Comparison of ENCODE assay signal across 21 mouse cellular contexts in genomic region chr11:93965391-93965790, GRCm38 (mm10). TPM values are rescaled to one million over a fixed set of nuclear protein-coding genes. Genes with fewer than 3 reads are reported as not detected.
DNase-seq lines count a peak whose midpoint lies in the region; ATAC-seq and TF ChIP-seq lines count a peak whose summit lies in the region.
"Had no signal": no experiment of that assay in that cellular context is flagged by ENCODE, and none has a peak within 500 bp of the region (broad histone marks: within the 10 kb centered on the region; RNA-seq: fewer than 3 reads in every experiment).

No protein-coding gene starts in this region.

- H3K9ac ChIP-seq in midbrain, embryonic 15.5 days = no peak overlapping the region
- H3K9ac ChIP-seq: embryonic facial prominence, embryonic 13.5 days; forebrain, embryonic 12.5 days; heart, embryonic 13.5 days; hindbrain, embryonic 12.5 days had no signal

- no peak for TF ChIP-seq CTCF in G1E (IDR thresholded peaks at IDR 0.05; ENCODE audit: low read depth, low read length)

- H3K4me1 ChIP-seq in G1E (ENCODE audit: insufficient read depth, low read depth, low read length) = peaks cover 34% of the 10 kb centered on the region
- peaks cover 23% of the 10 kb centered on the region for H3K4me1 ChIP-seq in midbrain, embryonic 15.5 days

- peaks cover 57% of the 10 kb centered on the region for H3K36me3 ChIP-seq in G1E (replicated peaks)
- H3K36me3 ChIP-seq in midbrain, embryonic 15.5 days (replicated peaks) = peaks cover 45% of the 10 kb centered on the region

- H3K27me3 ChIP-seq in G1E (ENCODE audit: insufficient read depth, low read length) = no peaks in the 10 kb centered on the region
- H3K27me3 ChIP-seq in midbrain, embryonic 15.5 days (replicated peaks) = no peaks in the 10 kb centered on the region
- H3K27me3 ChIP-seq: embryonic facial prominence, embryonic 13.5 days; forebrain, embryonic 12.5 days; heart, embryonic 13.5 days; hindbrain, embryonic 12.5 days; Patski had no signal

- H3K9me3 ChIP-seq in G1E (replicated peaks) = no peaks in the 10 kb centered on the region
- H3K9me3 ChIP-seq in midbrain, embryonic 15.5 days = no peaks in the 10 kb centered on the region
- H3K9me3 ChIP-seq: embryonic facial prominence, embryonic 13.5 days; forebrain, embryonic 12.5 days; heart, embryonic 13.5 days; hindbrain, embryonic 12.5 days had no signal

- no peak overlapping the region for H3K27ac ChIP-seq in midbrain, embryonic 15.5 days
- H3K27ac ChIP-seq: embryonic facial prominence, embryonic 13.5 days; forebrain, embryonic 12.5 days; gastrocnemius, adult 2 months; heart, embryonic 13.5 days; hindbrain, embryonic 12.5 days had no signal

- peak; percentile 26 to 59 for DNase-seq in left cerebral cortex, adult 9 months (ENCODE audit: low spot score in 2 of 2)
- no peak for DNase-seq in left cerebral cortex, postnatal 36 days (ENCODE audit: low spot score in 2 of 2)
- DNase-seq in G1E (ENCODE audit: low spot score) = no peak
- peak; percentile 89 for DNase-seq in brain, adult 2 months (ENCODE audit: low read depth, low spot score)
- no peak for DNase-seq in ovary, postnatal 10 days (ENCODE audit: low spot score)
- DNase-seq: adrenal gland, postnatal 14 days; cerebellum, adult 18-20 months; cerebellum, adult 9-11 months; cerebellum, postnatal 36 days; gastrocnemius, adult 2 months; gastrocnemius, postnatal 25 days; heart, postnatal 4 days had no signal

- peak overlapping the region; percentile 52; the same call in 1 of the 2 replicates for H3K4me3 ChIP-seq in G1E (ENCODE audit: low read depth, low read length)
- no peak overlapping the region for H3K4me3 ChIP-seq in midbrain, embryonic 15.5 days
- H3K4me3 ChIP-seq: embryonic facial prominence, embryonic 13.5 days; forebrain, embryonic 12.5 days; gastrocnemius, adult 2 months; heart, embryonic 13.5 days; hindbrain, embryonic 12.5 days had no signal

- WGBS in midbrain, embryonic 15.5 days = 95% methylated on average over 6 of the region's 6 CpGs

- H3K4me2 ChIP-seq in midbrain, embryonic 15.5 days = no peak overlapping the region
- H3K4me2 ChIP-seq: embryonic facial prominence, embryonic 13.5 days; forebrain, embryonic 12.5 days; heart, embryonic 13.5 days; hindbrain, embryonic 12.5 days had no signal

- intact Hi-C loops in left cerebral cortex, postnatal 36 days (cut with DNase I) = no loop called here

- ATAC-seq in G1E (ENCODE audit: extremely low read depth, insufficient number of reproducible peaks, low FRiP score, poor library complexity, severe bottlenecking) = no peak
- ATAC-seq in midbrain, embryonic 15.5 days (replicated peaks) = no peak
- ATAC-seq: activated CD4-positive, CD25-positive, alpha-beta regulatory T cell, adult 4 months; forebrain, embryonic 16.5 days; hindbrain, embryonic 16.5 days; Patski had no signal

RNA-seq across cellular contexts. Expression of gene Gm20390, which starts 2.7 kb away (rescaled TPM):
- total RNA-seq in left cerebral cortex, postnatal 36 days (2021) = 100 to 1,000 TPM in 1 of 2 experiments, 10 to 100 TPM in 1; 82.1 to 108 TPM
- total RNA-seq in G1E (2014; fragmentation: Nextera tagmentation) (34.7 and 48.9 TPM in 2 replicates), G1E (2017) (not detected in 2 replicates)
- polyA plus RNA-seq in G1E (2012) = 246 and 259 TPM in 2 replicates
- 299 and 314 TPM in 2 replicates for polyA plus RNA-seq in midbrain, embryonic 15.5 days (2015; fragmentation: Nextera tagmentation; extraction: Ambion mirVana)

RNA-seq across cellular contexts. Expression of gene Nme1, which starts 2.9 kb away (rescaled TPM):
- total RNA-seq in left cerebral cortex, postnatal 36 days (2021) = 100 to 1,000 TPM; 109 to 116 TPM
- 30.4 and 59.1 TPM in 2 replicates for total RNA-seq in G1E (2014; fragmentation: Nextera tagmentation)
- 142 and 179 TPM in 2 replicates for total RNA-seq in G1E (2017)
- 6.5 and 7.7 TPM in 2 replicates for polyA plus RNA-seq in G1E (2012)
- 473 and 498 TPM in 2 replicates for polyA plus RNA-seq in midbrain, embryonic 15.5 days (2015; fragmentation: Nextera tagmentation; extraction: Ambion mirVana)

RNA-seq across cellular contexts. Expression of gene Nme2, which starts 9.3 kb away (rescaled TPM):
- total RNA-seq in left cerebral cortex, postnatal 36 days (2021) = 10 to 100 TPM; 75.3 to 88.9 TPM
- total RNA-seq in G1E (2014; fragmentation: Nextera tagmentation) = 23.6 and 29.3 TPM in 2 replicates
- total RNA-seq in G1E (2017) = 144 and 162 TPM in 2 replicates
- 131 and 161 TPM in 2 replicates for polyA plus RNA-seq in G1E (2012)
- polyA plus RNA-seq in midbrain, embryonic 15.5 days (2015; fragmentation: Nextera tagmentation; extraction: Ambion mirVana) = 68.6 and 70.3 TPM in 2 replicates

RNA-seq across cellular contexts. Expression of gene Spag9, which starts 30.5 kb away (rescaled TPM):
- total RNA-seq in left cerebral cortex, postnatal 36 days (2021) = 100 to 1,000 TPM; 271 to 278 TPM
- total RNA-seq in G1E (2014; fragmentation: Nextera tagmentation) (60.0 and 65.0 TPM in 2 replicates), G1E (2017) (43.8 and 53.3 TPM in 2 replicates)
- 10.5 and 15.3 TPM in 2 replicates for polyA plus RNA-seq in G1E (2012)
- polyA plus RNA-seq in midbrain, embryonic 15.5 days (2015; fragmentation: Nextera tagmentation; extraction: Ambion mirVana) = 85.5 and 88.9 TPM in 2 replicates

Comparison
In these comparisons a context has a peak if more than half of its experiments do, and no peak if none do; other contexts are left out.
1. DNase-seq: peak in left cerebral cortex, adult 9 months (2 of 2) and brain, adult 2 months (single experiment); none in left cerebral cortex, postnatal 36 days (0 of 2), G1E (single experiment) and ovary, postnatal 10 days (single experiment).